Mouse (Mus musculus) spleen, adult 18-20 months (tissue): Measurements from ENCODE around the gene Col4a3.
A peak's percentile ranks its signal among the peaks of the same experiment; 100 is the strongest.

ENCODE experiments used
- DNase-seq, 2 experiments: peaks; one replicate each; pipeline ENCODE4 v3.0.0; 2022; ENCODE audit warnings: mixed read lengths in 2 of 2

Gene Col4a3

DNA sequence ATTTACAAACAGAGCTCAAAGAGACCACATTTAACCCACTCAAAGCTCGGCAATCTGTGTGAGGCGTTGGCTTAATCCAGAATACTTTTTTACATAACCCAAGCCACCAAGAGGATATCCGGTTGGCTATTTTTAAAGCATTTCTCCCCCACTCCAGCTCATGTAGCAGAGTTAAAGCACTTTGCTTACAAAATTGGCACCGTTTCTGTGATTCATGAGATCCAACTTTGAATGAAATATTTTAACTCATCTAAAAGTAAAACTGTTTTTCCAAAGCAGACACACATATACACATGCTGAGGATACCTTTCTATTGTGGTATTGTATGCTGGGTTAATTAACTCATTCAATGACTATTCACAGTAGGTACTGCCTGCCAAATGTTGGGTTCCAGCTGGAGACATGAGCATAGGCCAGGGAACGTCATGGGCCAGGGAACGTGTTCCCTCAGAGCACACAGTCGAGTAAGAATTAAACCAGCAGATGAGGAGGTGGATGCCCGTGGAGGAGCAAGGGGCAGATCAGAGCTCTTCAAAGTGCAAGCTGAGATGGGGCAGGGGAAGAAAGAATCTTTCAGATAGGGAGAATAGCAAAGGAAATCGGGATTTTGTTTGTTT lies 22.0 kb downstream of the Col4a3 start:
- DNase-seq, result no peak

DNA sequence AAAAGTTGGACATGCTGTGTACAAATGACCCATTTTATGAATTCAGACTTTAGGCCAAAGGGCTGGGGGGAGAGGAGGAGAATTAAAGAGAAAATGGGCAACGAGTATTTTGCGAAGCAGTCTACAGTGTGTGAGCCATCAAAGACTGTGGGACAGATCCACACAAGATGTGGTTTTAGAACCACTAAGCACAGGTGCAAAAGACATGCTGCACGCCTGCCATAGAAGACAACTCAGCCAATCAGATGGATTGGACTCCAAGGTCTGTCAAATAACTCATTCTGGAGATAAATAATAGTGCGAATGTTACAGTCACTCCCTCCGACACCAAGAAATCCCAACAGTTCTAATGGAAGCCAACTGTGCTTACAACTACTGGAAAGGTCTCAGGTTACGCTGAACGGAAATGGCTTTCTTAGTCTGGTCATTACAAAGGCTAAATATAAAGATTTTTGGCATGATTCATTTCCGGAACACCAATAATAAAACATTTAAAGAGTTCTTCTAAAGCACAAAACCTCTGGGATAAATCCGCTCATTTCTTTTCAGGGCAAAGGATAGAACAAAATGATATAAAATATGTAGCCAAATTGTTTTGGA lies 25.4 kb downstream of the Col4a3 start:
- DNase-seq, result no peak

DNA sequence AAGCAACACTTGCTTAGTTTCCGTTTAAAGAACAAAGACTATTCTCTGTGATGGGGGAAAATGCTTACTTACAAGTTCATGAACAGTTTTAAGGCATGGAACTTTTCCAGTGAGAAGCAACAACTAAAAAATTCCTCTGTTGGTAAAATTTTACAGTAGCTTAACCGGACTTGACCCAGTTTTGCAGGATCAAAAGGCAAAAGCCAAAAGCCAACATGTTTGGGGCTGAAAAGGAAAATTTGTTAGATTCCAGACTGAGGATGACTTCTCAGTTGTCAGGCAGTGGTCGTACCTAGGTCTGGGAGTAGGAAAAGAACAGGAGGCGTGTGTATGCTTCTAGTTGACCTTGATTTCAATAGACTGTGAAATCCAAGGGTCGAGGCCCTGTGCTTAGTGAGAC lies 31.3 kb downstream of the Col4a3 start:
- no peak for DNase-seq

DNA sequence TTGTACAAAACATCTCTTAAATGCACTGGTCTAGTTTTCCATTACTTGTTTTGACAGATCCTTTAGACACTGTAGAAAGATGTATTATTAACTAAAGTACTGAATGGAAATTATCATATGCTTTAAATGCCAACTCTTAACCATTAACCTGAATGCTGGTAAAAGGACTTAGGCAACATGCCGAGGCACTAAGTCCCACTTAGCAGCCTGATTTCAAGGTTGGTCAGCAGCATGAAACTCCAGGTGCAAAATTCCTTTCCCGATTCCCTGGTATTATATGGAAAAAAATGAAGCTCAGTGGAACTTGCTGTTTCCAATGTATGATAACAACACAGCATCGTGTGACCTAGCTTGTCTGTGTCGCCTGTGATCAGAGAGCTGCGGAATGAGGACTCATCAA lies 31.9 kb downstream of the Col4a3 start:
- DNase-seq, result no peak

DNA sequence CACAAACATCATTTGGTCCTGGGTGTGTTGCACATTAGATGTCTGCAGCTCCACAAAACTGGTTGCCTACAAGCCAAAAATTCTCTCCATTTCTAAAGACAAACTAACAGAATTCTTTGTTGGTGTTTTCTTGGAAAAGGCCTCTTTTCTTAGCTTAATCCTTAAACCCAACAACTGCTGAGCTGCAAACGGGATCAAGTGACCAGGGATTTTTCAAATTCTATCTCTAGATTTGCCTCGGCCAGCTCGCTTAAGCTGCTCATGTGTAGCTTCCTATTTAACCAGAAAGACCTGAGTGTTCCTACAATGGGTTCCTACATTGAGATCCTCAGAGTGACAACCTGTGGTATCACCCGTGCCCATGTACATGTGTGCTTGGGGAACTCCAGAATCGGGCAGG lies 33.3 kb downstream of the Col4a3 start:
- no peak for DNase-seq

DNA sequence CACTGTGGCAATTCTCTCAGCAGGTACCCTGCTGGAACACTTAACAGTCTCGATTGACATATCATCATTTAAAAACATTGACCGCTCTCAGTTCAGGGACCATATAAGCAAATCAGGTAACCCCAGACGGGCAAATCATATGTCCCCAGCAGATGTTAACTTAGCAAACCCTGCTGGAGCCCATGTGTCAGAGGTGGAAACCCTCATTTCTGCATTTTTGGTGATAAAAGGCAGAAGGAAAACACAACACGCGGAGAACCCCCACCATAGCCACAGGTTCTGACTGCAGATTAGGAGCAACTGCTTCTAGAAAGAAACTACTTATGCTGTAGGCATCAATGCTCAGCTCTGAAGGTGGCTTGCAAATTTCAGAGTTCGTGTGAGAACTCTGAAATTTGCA lies 38.2 kb downstream of the Col4a3 start:
- no peak for DNase-seq

DNA sequence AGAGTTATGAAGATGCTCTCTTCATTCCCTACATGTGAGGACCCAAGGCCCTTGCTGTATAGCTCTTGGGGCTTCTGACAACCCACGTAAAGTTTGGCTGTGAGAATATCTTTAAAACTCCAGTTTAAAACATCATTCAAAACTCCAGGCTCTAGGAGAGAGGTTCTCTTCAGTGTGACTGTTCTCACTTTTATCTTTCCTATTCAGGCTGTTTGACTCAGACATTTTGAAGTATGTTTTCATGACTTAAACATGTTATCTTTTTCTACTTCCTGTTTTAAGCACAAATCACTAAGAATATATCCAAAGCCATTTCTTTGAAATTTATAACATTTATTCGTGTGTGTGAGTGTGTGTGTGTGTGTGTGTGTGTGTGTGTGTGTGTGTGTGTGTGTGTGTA lies 38.8 kb downstream of the Col4a3 start:
- DNase-seq, result no peak

DNA sequence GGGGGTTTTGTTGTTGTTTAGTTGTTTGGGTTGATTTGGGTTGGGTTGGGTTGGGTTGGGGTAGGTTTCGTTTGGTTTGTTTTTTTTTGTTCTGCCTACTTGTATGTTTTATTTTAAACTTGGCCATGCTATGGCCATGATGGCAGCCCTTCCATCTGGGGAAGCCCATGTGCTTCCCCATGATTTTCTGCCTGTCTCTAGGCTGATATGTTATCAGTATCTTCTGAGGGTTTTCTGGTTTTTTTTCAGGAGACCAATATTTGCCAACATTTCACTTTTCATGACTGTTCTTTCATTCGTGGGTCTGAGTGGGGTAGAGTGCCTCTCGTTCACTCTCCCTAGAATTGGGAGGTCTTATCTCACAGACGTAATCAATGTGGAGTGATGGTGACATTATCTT lies 40.9 kb downstream of the Col4a3 start:
- DNase-seq, result no peak

DNA sequence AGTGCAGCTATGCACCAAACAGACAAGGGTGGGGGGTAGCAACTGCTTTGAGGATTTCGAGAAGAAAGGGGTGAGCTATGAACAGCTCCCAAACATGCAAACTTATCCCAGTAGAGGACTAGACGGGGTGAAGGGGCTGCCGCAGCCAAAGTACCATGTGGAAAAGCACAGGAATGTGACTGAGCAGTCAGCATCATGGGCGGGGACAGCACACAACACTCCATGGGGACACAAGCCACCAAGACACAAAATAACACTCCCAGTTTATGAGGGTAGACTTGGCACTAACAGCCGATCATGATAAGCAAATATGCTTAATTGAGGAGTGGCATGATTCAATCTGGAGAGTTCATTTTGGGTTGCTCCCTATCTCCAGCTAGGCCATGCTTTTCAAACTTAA lies 42.8 kb downstream of the Col4a3 start:
- DNase-seq, result no peak

DNA sequence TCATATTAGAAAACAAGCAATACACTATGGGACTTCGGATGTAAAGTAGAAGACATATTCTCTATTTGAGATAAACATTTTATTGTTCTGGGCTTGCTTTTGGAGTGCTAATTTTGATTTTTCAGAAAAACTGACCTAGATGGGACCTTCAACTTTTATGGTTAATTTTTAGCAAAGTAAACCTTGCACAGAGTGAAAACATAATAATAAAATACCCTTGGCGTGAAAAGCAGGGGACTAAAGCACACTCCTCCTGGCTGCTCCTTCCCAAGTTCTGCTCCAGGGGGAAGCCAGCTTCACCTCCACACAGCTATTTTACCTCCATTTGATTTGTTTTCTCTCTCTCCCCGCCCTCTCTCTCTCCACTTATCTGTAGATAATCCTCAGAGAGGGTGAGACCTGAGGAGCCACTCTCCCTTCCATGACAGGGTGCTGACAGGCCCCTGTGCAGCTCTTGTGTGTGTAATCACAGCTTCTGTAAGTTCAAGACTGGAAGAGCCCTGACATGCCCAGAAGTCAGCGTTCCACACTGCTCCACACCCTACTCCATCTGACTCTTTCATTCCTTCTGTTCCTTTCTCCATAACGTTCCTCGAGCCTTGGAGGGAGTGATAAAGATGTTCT lies 44.6 kb downstream of the Col4a3 start:
- DNase-seq, result no peak

DNA sequence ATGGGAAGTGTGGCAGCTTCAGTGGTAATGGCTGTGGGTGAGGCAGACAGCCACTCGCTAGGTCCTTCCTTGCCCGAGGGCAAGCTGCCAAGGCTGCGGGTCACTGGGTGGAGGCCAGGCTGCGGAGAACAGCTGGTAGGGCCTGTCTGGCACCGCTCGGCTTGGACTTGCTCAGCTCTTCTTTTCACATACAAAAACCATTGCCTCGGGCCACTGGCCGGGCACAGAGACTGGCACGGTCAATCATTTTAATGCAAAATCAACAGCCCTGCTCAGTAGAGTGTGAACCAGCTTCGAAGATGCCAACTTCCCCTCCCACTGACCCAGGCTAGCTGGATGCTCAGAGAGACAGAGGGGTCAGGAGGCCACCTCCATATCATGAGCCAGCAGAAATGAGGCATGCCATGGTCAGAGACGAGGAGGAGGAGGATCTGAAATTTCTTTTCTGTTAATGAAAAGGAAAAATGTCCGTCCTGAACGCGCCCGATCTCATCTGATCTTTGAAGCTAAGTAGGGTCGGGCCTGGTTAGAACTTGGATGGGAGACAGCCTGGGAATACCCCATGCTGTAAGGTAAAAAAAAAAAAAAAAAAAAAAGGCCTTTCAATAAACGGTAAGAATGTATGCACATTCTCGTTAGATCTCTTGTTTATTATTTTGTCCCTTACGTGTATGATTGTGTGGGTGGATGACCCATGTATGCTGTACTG lies 48.0 kb downstream of the Col4a3 start:
- peak in 1 of 2 experiments; percentile 6 for DNase-seq

DNA sequence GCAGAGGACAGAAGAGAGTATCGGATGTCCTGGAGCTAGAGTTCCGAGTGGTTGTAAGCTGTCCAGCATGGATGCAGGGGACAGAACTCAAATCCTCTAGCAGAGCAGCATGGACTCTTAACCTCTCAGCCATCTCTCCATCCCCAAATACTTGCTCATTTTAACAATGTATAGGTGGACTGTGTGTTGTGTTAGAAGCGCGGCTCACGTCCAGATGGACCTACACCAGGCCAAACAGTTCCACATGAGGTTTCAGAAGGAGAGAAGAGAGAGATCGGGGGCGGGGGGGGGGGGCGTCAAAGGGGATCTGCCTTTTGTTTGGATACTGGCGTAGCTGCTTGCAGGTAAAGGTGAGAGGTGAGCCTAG lies 48.5 kb downstream of the Col4a3 start:
- DNase-seq, result no peak

DNA sequence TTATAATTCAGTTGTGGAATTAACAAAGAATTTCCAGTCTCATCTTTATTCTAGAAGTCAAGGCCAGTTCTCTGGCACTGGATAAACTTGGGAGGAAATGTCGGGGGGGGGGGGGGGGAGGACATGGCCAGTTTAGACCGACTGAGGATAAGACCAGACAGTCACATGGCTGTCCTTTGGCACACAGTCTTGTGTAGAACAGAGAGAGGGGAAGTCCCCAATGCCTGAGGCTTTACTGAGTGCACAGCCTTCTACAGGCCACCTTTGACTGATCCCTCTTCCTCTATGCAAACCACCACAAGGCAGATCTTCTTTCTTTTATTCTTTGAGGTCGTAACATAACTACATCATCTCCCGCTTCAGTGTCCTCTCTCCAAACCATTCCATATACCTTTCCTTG lies 49.6 kb downstream of the Col4a3 start:
- DNase-seq, result no peak

DNA sequence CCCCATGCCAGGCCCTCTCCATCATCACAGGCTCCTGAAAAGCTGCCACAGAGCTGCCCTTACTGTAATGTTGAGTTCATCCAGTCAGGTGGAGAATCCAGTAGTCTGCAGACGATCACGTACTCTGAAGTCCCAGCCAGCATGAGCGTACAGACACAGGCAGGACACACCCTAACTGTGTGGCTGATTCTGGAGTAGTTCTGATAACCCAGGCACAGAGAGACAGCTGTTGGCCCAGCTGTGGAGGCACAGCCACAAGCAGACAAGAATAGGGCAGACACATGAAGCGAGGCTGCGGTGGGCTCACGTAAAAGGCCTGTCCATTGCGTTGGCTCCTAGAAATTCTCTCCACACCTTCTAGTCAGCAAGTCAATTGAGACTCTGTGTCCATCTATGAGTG lies 50.7 kb downstream of the Col4a3 start:
- DNase-seq, result no peak

DNA sequence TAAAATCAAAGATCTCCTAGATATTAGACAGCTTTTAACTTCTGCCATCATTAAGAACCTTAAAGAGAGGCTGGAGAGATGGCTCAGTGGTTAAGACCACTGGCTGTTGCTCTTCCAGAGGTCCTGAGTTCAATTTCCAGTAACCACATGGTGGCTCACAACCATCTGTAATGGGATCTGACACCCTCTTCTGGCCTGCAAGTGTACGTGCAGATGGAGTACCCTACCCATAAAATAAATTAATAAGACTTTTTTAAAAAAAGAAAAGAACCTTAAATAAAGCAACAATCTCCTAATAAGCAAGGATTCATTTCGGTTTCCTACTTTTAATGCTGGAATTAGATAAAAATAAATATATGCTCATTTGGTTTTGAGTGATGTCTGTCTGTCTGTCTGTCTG lies 51.7 kb downstream of the Col4a3 start:
- no peak for DNase-seq

DNA sequence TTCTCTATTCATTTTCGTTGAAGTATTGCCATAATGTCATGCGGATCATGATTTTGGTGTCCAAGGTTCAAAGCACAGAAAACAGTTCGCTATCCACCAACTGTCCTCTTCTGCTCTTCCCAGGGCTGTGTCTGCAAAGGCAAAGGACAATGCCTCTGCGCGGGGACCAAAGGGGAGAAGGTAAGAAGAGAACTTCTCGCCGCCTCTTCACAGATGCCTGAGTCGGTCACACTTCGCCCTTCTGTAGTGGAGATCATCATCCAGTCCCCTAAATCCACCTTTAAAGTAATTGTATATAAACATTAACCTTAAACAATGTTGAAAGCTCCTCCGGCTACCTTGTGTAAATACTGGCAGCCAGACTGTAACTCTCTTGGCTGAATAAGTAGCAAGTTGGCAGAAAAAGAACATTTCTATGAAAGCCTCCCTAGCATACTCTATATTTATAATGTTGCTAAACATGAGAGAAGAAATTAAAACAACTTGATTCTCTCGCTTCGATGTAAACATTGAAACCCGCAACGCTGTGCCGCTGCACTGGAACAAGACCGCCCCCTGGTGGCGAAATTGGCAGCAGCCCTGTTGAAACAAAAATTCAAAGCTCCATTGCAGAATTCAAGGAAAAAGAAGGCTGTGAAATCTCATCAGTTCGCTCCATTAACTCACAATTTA lies 54.7 kb downstream of the Col4a3 start:
- peak; percentile 7 to 53 for DNase-seq

DNA sequence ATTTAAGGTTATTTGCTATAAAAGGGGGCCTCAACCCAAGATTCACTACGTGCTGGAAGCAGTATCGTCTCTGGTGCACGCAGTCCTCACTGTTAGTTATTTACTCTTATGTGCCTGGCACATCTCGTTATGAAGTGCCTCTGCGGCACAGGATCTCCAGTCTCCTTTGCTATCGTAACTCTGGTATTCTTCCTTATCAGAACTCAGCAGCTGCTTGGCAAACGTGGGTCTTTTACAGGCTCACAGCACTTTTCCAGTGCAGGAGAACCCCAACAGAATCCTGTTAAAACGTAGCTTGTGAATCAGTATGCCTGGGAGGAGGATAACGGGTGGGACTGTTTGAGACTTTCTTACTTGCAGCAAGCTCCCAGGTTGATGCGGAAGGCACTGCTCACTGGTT lies 61.3 kb downstream of the Col4a3 start:
- DNase-seq, result no peak

DNA sequence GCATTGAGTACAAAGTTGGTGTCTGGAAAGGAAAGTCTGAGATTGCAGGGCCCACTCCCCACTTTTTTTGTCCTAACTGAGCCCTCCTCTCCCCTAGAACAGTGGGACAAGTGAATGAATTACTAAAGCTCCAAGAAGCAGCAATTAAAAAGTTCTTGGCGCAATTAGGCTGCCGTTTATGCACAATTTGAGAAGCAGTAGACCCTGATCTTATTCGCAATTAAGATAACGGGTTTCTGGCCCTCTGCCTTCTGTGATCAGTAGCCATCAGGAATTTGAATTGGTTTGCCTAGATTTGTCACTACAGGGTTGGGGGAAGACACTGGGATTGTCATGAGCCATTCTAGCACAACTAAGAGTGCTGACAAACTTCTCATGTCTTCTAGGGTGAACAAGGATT lies 64.1 kb downstream of the Col4a3 start:
- no peak for DNase-seq

DNA sequence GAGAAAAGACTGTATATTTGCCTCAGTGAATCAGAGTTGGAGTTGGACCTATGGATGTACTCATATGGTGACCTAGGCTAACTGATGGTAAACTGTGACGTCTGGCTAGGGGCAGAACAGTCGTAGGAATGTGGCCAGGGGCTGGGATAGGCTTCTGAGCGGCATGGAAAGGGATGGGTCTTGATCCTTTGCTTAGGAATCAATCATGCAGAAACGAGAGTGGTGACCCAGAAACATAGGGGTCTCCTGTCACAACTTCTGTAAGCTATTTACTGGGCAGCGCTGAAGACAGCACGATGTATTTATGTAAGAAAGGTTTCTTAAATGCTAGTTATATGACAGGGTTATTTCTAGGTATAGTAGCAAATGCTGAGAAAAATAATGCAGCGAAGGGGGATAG lies 67.3 kb downstream of the Col4a3 start:
- DNase-seq, result no peak

DNA sequence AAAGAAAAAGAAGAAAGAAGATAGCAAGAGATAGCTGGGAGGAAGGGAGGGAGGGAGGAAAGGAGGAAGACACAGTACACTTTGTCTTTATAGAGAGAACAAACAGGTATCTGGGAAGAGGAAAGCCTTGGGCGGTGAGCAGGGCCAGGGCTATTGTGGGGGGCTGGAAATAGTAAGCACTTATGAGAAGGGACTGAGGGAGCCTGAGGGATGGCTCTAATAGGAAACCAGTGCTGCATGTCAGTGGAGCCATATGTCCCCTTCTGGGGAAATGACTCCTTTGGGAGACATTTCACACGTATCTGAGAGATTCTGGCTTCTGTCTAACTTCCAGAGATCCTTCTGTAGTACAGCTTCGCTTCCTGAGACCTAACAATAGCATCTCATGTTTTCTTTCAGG lies 69.7 kb downstream of the Col4a3 start:
- no peak for DNase-seq

DNA sequence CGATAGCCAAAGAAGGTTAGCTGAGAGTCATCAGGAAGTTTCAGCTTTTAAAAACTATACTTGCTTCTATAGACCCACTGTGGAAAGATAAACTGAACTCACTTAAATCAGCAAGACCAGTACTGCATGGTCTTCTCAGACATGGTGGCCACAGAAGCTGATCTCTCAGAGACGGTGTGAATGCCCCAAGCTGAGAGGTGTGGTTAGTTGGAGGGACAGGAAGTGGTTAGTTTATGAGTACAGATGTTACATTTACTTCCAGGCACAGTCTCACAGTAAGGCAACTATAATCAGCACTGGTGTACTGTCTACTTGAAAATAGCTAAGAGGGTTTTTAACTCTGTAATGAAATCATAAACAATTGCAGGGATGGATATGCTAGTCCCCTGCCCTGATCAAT lies 75.5 kb downstream of the Col4a3 start:
- no peak for DNase-seq

DNA sequence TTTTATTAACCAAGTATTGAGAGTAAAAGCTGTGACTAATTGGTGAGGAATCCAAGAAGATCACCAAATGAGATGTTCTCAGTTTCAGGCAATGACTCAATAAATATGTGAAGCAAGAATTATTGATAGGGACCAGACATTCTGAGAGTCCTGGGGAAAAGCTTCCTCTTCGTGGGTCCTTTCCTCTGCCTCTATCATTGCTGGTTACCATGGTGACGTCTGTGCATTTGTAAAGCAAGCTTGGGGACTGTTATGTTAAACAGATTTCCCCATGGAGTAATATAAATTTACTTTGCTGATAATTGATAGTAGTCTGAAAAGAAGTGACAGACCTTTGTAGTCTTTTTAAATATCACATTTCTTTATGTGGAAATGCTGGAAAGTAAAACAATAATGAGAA lies 76.8 kb downstream of the Col4a3 start:
- DNase-seq, result no peak

DNA sequence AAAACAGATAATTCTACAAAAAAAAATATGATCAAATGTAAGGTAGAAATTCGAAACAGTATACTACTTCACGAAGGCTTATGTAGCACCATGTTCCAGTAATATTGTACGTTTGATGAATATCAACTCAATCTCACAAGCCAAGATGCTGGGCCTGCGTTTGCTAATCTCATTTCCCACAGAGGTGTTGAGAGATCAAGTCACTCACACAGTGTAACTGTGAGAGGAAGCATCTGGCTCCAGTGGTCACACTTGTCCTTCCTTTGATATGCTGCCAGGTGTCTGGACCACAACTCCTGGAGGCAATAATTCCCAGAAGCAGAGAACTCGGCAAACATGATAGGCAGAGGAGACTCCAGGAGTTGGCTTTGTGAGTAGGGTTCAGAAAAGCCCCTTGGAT lies 99.6 kb downstream of the Col4a3 start:
- no peak for DNase-seq

DNA sequence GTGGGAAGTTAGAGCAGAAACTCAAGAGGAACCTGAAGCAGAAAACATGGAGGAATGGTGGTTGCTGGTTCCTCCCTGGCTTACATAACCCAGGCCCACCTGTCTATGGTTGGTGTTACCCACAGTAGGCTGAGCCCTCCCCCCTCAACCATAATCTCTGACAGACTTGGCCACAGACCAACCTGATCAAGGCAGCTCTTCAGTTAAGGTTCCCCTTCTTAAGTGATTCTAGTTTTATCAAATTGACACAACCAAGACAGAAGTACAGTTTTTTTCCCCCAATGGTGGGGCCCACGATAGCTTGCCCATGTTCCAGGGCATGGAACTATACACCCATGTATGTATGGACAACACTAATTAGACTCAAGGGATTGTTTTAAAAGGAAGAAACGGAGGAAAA lies 100.1 kb downstream of the Col4a3 start:
- DNase-seq, result no peak
